Mouse (Mus musculus) bone marrow, adult 2 months (tissue): ENCODE measurements around the gene Bcl7b.

Source experiments
- CTCF ChIP-seq: fragments of 200-500 bp; IDR thresholded peaks from 2 replicates; pipeline ENCODE4 v1.5.1; 2011; ENCODE audit warnings: low read length, control low read depth; ENCODE audit not compliant: control insufficient read depth, insufficient read depth
- POLR2A ChIP-seq: fragments of 200-500 bp; IDR thresholded peaks from 2 replicates; pipeline ENCODE4 v1.6.1; 2011; ENCODE audit warnings: low read depth, mild to moderate bottlenecking, control low read depth, low read length, borderline replicate concordance; ENCODE audit not compliant: control insufficient read depth

- TF ChIP-seq CTCF (no peak), POLR2A (no peak)
Measured at GRCm38 (mm10) chr5:135188214-135188554, 20.1 kb downstream of the Bcl7b start.
